Mouse (Mus musculus): ENCODE measurements at regions not wholly inside any gene's neighbourhood (a gene's known extent, or its start where the extent isn't known, plus 50 kb on each side); places are given as distances from the start of the nearest gene placed in this dataset.

- no peaks in the 10 kb centered on the region for H3K36me3 ChIP-seq (replicated peaks; ENCODE audit: low read length)
- TF ChIP-seq GATA1 (IDR thresholded peaks at IDR 0.05; ENCODE audit: borderline replicate concordance, low read length) (no peak), FLI1 (IDR thresholded peaks at IDR 0.05; ENCODE audit: low read length) (no peak)
- H3K9me3 ChIP-seq: peaks cover 11% of the 10 kb centered on the region; the same call in 1 of the 2 replicates
These were observed 772.9 kb upstream of the Msl3l2 start for GRCm38 (mm10) chr10:55333836-55334235.

GRCm38 (mm10) chr10:55335997-55336396 is 770.7 kb upstream of the Msl3l2 start:
- no peaks in the 10 kb centered on the region for H3K4me1 ChIP-seq
- no peaks in the 10 kb centered on the region for H3K27me3 ChIP-seq (replicated peaks)
- H3K9me3 ChIP-seq: peaks cover 10% of the 10 kb centered on the region; the same call in 1 of the 2 replicates
- H3K4me3 ChIP-seq (replicated peaks): no peak overlapping the region
- no peaks in the 10 kb centered on the region for H3K36me3 ChIP-seq (replicated peaks; ENCODE audit: low read length)
- TF ChIP-seq FLI1 (IDR thresholded peaks at IDR 0.05; ENCODE audit: low read length): no peak
- TF ChIP-seq GATA1 (IDR thresholded peaks at IDR 0.05; ENCODE audit: borderline replicate concordance, low read length): no peak

More at GRCm38 (mm10) chr10:55333836-55334235, 772.9 kb upstream of the Msl3l2 start:
- Histone ChIP-seq H3K4me3 (replicated peaks) (no peak overlapping the region), H3K27me3 (replicated peaks) (no peaks in the 10 kb centered on the region), H3K4me1 (no peaks in the 10 kb centered on the region)

- Histone ChIP-seq H3K36me3 (replicated peaks; ENCODE audit: low read length) (no peaks in the 10 kb centered on the region), H3K4me3 (replicated peaks) (no peak overlapping the region), H3K9me3 (peaks cover 11% of the 10 kb centered on the region), H3K4me1 (no peaks in the 10 kb centered on the region), H3K27me3 (replicated peaks) (no peaks in the 10 kb centered on the region)
- TF ChIP-seq FLI1 (IDR thresholded peaks at IDR 0.05; ENCODE audit: low read length): no peak
- no peak for TF ChIP-seq GATA1 (IDR thresholded peaks at IDR 0.05; ENCODE audit: borderline replicate concordance, low read length)
These were observed 758.6 kb upstream of the Msl3l2 start for GRCm38 (mm10) chr10:55348071-55348470.
